Mouse (Mus musculus) ovary, postnatal 36 days (tissue): Measurements from ENCODE around the gene Clec2i.
A peak's percentile ranks its signal among the peaks of the same experiment; 100 is the strongest.
"Not testable (repeated sequence)": the region's sequence is repeated elsewhere in the genome, so short reads cannot be mapped to it uniquely, and the experiment has no call there.

Experiments
- DNase-seq: peaks from one replicate; pipeline ENCODE4 v3.0.0; 2022; ENCODE audit warnings: low spot score, mixed read lengths

Clec2i gene

GRCm38 (mm10) chr6:128854895-128855294 lies 32.5 kb upstream of the Clec2i start:
- DNase-seq, result no peak

GRCm38 (mm10) chr6:128855477-128855876 lies 31.9 kb upstream of the Clec2i start:
- no peak for DNase-seq

DNA sequence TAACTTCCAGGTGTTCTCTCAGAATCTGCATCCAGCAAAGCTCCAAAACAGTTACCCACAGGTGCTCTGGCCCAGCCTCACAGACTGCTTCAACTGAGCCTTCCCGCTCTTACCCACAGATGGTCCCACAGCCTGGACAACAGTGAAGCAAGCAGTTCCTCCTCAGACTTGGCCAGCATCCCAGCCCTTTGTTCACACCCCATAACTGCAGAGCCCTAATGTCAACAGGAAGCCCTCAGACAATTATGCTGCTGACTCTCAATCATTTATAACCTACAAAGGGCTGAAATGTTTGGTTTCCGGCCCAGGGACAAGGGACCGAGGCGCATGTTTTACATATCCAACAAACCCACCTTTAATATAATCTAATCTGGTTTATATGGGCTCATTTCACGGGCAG lies 31.1 kb upstream of the Clec2i start:
- peak; percentile 66 for DNase-seq

GRCm38 (mm10) chr6:128857976-128858375 lies 29.4 kb upstream of the Clec2i start:
- DNase-seq, result no peak

DNA sequence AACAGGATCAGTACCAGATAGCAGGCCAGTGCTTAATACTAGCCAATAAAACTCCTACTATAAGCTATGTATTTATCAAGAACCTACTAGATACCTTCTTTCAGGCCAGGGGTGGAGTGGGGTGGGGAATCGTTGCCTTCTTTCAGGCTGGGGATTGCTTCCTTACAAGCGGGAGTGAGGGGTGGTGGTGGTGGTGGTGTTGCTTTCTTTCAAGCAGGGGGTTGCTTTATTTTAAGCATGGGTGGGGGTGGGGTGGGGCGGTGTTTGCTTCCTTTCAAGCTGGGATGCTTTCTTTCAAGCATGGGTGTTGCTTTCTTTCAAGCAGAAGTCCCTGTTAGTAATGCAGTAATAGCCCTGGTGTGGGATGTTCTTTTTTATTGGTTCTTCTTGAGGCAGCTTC lies 18.5 kb upstream of the Clec2i start:
- DNase-seq, result no peak

DNA sequence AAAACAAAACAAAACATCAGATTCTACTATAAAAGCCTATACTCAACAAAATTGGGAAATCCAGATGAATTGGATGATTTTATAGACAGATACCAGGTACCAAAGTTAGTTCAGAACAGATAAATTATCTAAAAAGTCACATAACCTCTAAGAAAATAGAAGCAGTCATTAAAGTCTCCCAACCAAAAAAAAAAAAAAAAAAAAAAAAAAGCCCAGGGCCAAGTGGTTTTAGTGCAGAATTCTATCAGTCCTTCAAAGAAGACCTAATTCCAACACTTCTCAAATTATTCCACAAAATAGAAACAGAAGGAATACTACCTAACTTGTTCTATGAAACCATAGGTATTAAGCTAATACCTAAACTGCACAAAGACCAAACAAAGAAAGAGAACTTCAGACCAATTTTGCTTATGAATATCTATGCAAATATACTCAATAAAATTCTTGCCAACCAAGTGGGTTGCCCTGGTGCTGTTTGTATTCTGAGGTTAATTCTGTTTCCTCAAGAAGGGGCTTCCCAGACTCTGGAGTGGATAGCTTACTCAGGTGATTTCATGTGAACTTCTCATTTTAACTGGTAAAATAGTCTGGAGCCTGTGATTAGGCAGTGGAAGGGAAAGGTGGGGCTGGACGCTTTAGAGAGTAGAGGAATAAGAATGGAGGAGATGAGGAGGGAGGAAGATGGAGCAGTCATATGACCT lies 15.3 kb upstream of the Clec2i start:
- DNase-seq, result no peak

DNA sequence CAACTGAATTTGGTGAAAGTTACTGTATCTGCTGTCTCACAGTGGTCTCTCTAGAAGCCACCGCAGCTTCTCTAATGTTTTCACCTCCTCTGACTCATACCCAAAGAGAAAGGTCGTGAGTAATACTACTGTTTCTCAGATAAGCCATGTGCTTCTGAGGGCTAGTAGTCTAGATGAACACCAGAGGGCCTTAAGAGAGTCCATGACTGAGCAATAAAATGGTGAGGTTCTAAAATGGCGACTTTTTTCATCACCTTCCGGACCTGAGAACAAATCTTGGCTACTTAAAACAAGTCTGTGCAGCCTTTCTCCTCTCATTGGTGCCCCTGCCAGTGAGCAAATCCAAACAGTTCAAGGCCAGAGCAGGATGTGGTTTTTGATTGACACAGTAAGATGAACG lies 1.4 kb downstream of the Clec2i start:
- DNase-seq, result no peak

GRCm38 (mm10) chr6:128890948-128891355 lies 3.6 kb downstream of the Clec2i start, which contains the start of gene BC035044:
BC035044 (minus strand) TSS chr6:128891126.
- no peak for DNase-seq

GRCm38 (mm10) chr6:128895404-128896001 lies 8.1 kb downstream of the Clec2i start:
- DNase-seq, result no peak

GRCm38 (mm10) chr6:128900044-128900443 lies 12.7 kb downstream of the Clec2i start:
- DNase-seq, result no peak

DNA sequence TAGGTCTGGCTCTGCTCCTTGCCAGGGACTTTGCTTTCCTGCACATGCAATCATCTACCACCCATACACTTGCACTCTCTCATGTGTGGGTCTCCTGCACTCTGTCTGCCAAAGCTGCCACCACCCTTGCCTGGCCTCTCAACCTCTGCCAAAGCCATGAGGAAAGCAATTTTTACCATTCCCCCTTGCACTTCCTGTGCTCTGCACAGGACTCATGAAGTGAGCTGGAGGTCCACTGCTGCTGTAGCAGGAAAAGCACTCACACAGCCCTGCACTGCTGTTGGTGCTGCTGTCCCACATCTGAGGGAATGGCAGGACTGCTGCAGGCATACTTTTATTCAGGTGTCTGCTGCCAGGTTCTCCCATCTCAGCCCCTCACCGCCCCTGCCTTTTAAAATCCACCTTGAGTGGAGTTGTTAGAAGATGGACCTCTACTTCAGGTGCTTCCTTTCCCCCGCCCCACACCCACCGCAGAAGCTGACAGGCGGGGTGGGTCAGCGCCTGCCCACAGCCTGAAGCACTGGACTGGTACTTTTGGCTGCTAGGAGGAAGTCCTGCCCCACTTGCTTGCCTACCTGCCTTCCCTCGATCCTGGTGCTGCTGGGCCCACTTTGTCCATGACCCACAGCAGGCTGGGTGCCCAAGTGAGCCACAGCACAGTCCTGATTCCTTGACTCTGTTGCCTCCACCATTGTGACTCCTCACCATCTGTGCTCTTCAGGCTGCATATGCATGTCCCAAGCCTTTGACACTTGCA lies 13.6 kb downstream of the Clec2i start:
- not testable (repeated sequence) for DNase-seq

- DNase-seq, result no peak
Observed at GRCm38 (mm10) chr6:128913598-128914254, 26.3 kb downstream of the Clec2i start.

- DNase-seq, result no peak
Observed at GRCm38 (mm10) chr6:128917322-128917721, 29.9 kb downstream of the Clec2i start.

DNA sequence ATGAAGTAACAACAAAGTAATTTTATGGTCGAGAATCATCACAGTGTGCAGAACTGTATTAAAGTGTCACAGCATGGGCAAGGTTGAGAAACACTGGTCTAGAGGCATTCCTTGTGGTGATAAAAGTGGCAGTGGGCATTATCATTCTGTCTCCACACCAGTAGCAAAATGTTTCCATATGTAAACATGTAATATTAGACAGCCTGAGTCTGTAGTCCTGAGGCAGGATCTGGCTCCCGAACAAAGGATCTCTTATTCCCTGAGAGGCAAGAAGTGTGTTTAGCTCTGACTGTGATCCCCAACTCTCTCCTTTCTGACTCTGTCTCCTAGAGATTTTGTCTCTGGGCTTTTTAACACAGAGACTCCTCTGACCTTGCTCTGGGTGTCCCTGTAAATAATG lies 45.7 kb downstream of the Clec2i start:
- no peak for DNase-seq

GRCm38 (mm10) chr6:128934081-128934480 lies 46.7 kb downstream of the Clec2i start, which contains the start of gene Clec2g:
Clec2g (plus strand) TSS chr6:128934381.
- not testable (repeated sequence) for DNase-seq

DNA sequence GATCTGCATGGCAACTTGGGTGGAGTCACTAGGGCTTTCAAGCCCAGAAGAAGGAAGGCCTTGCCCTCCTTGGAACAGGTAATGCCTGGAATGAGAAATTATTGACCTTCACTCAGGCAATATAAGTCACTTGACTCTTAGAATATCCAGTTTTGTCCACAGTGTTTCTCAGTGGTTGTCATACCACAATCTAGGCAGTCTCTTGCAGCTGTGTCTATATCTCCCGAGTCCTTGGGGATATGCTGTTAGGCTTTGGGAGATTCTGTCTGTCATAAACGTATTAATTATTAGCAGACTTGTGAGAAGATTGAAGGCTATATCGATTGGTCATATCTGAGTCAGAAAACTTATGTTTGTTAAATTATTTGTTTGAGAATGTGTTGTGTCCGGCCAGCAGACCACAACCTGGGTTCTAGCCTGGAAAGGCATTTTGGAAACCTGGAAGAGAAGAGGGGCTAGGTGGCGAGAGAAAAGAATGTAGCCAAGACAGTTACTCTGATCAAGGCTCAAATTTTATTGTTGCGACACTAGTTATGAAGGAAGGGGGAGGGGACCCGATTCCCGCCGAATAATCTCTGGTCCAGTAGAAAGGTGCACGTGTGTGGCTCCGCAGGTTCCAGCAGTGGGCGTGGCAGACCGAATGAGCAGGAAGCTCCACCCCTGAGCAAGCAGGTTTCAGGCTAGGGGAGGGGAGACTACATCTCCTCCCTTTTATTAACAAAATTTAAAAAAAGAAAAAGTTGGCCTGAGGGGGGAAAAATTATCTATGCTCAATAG lies 48.7 kb downstream of the Clec2i start:
- not testable (repeated sequence) for DNase-seq

- no peak for DNase-seq
Observed at GRCm38 (mm10) chr6:128941646-128942421, 54.4 kb downstream of the Clec2i start.

DNA sequence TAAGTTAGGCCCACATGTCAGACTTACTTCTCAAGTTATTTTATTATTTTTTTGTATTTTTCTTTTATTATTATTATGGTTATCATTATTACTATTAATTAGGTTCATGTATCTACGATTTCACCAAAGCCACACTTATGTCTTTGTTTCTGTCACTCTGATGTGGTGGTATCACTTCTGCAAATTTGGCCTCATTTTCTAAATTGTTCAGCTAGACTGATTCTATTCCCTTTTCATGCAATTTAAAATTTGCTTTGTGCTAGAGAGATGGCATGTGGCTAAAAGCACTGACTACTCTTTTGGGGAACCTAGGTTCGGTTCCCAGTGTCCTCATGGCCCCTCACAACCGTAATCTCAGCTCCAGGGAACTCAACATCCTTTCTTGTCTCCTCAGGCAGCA lies 58.2 kb downstream of the Clec2i start:
- DNase-seq, result no peak
